Mouse (Mus musculus): Measurements from ENCODE around the gene Ppp1r13b.

Ppp1r13b gene

GRCm38 (mm10) chr12:111790631-111791030 lies 117.3 kb downstream of the Ppp1r13b start:
- DNase-seq, result no peak

GRCm38 (mm10) chr12:111790090-111790489 lies 117.8 kb downstream of the Ppp1r13b start:
- DNase-seq, result no peak

GRCm38 (mm10) chr12:111787015-111787414 lies 120.9 kb downstream of the Ppp1r13b start:
- DNase-seq, result no peak

- no peak for DNase-seq
These were observed 122.7 kb downstream of the Ppp1r13b start for GRCm38 (mm10) chr12:111785174-111785573.

GRCm38 (mm10) chr12:111779544-111779943 lies 128.4 kb downstream of the Ppp1r13b start:
- no peak for DNase-seq

Measured in thymus, postnatal 14 days (tissue).